Mouse (Mus musculus) telencephalon, adult 2 months (tissue): ENCODE measurements at regions not wholly inside any gene's neighbourhood (a gene's known extent, or its start where the extent isn't known, plus 50 kb on each side); places are given as distances from the start of the nearest gene placed in this dataset.
A peak's percentile ranks its signal among the peaks of the same experiment; 100 is the strongest.

Source experiments
- DNase-seq: peaks from one replicate; pipeline ENCODE4 v3.0.0-alpha.2; 2011; ENCODE audit warnings: low read depth, low spot score

- no peak for DNase-seq
These were observed 53.4 kb upstream of the Nab1 start for GRCm38 (mm10) chr1:52553871-52554270.

- DNase-seq = no peak
These were observed 64.7 kb upstream of the Nemp2 start for GRCm38 (mm10) chr1:52565812-52566211.

GRCm38 (mm10) chr1:52571674-52572073 lies 58.8 kb upstream of the Nemp2 start:
- DNase-seq = peak; percentile 19

- DNase-seq = peak; percentile 52
These were observed 52.0 kb upstream of the Nemp2 start for GRCm38 (mm10) chr1:52578298-52579056.

GRCm38 (mm10) chr1:52580132-52580896 lies 50.2 kb upstream of the Nemp2 start:
- DNase-seq = no peak
